Mouse (Mus musculus) forebrain, postnatal 0 days (tissue): ENCODE results near the gene Prss35. TPM values are rescaled to one million over a fixed set of nuclear protein-coding genes. Genes with fewer than 3 reads are reported as not detected.
A peak's percentile ranks its signal among the peaks of the same experiment; 100 is the strongest.

Source experiments
- ATAC-seq: fragments of 200-750 bp; cut with Nextera tagmentation; 2 replicates; pipeline ENCODE4 v1.8.0; 2017; ENCODE audit warnings: mild to moderate bottlenecking, moderate library complexity
- DNase-seq: peaks from one replicate; pipeline ENCODE4 v3.0.0-alpha.2; 2015
- H3K27ac ChIP-seq: fragments of 300-500 bp; sonication (generic); 2 replicates; pipeline ENCODE4 v1.5.1; 2014; ENCODE audit warnings: low read depth, mild to moderate bottlenecking, antibody characterized with exemption, low read length, moderate library complexity, mixed read lengths
- H3K27me3 ChIP-seq: fragments of 300-500 bp; sonication (generic); 2 replicates; pipeline ENCODE4 v1.6.1; 2014; ENCODE audit warnings: mild to moderate bottlenecking, low read length, mixed read lengths; ENCODE audit not compliant: insufficient read depth
- H3K36me3 ChIP-seq: fragments of 300-500 bp; sonication (generic); 2 replicates; pipeline ENCODE4 v1.6.1; 2014; ENCODE audit warnings: mild to moderate bottlenecking, moderate library complexity; ENCODE audit not compliant: insufficient read depth
- H3K4me1 ChIP-seq: fragments of 300-500 bp; sonication (generic); 2 replicates; pipeline ENCODE4 v1.6.1; 2014; ENCODE audit warnings: antibody characterized with exemption; ENCODE audit not compliant: insufficient read depth
- H3K4me2 ChIP-seq: fragments of 300-500 bp; sonication (generic); 2 replicates; pipeline ENCODE4 v1.6.1; 2014; ENCODE audit warnings: low read depth, mild to moderate bottlenecking, moderate library complexity
- H3K4me3 ChIP-seq: fragments of 300-500 bp; sonication (generic); 2 replicates; pipeline ENCODE4 v1.5.1; 2014; ENCODE audit warnings: low read depth, low read length, mixed read lengths
- H3K9ac ChIP-seq: fragments of 300-500 bp; sonication (generic); 2 replicates; pipeline ENCODE4 v1.6.1; 2014; ENCODE audit warnings: mild to moderate bottlenecking
- H3K9me3 ChIP-seq: fragments of 300-500 bp; sonication (generic); 2 replicates; pipeline ENCODE4 v1.6.1; 2016; ENCODE audit warnings: low read length
- CTCF ChIP-seq: sonication (generic); IDR thresholded peaks from 2 replicates; pipeline ENCODE4 v1.5.1; 2016; ENCODE audit warnings: antibody characterized with exemption, control low read depth, low read depth
- WGBS: fragments of 180-500 bp; shearing (Covaris S2); extraction: QIAGEN DNeasy Blood & Tissue Kit; methylation state at CpG from one replicate; pipeline ENCODE4 v1.1.7; 2014; 5-methylcytosine and 5-hydroxymethylcytosine counted together
- polyA plus RNA-seq: library from polyadenylated mRNA; unstranded; fragments of >200 nt; fragmentation: Nextera tagmentation; extraction: Ambion mirVana; gene quantifications from 2 replicates; pipeline ENCODE4 v1.2.1, GENCODE M21; 2015
- total RNA-seq: library from RNA; depleted of rRNA; stranded (reverse); fragments of >200 nt; gene quantifications from 2 replicates; pipeline ENCODE4 v1.2.3, GENCODE M21; 2014

Prss35 gene
- total and polyA plus RNA-seq, 2 experiments from 2014 or later = 2.8 to 3.9 TPM

GRCm38 (mm10) chr9:86717119-86717518 is 26.3 kb upstream of the Prss35 start:
- H3K4me1 ChIP-seq = no peaks in the 10 kb centered on the region
- no peak overlapping the region for H3K27ac ChIP-seq
- no peaks in the 10 kb centered on the region for H3K27me3 ChIP-seq
- 79% methylated on average over 5 of the region's 5 CpGs for WGBS
- ATAC-seq (no peak), DNase-seq (no peak)
- TF ChIP-seq CTCF = no peak
- H3K4me3 ChIP-seq = no peak overlapping the region
- H3K9me3 ChIP-seq = no peaks in the 10 kb centered on the region
- H3K9ac ChIP-seq = no peak overlapping the region
- H3K4me2 ChIP-seq = no peak overlapping the region
- H3K36me3 ChIP-seq = no peaks in the 10 kb centered on the region

GRCm38 (mm10) chr9:86720227-86720626 is 23.2 kb upstream of the Prss35 start:
- WGBS = 93% methylated on average over 5 of the region's 5 CpGs
- DNase-seq (no peak), ATAC-seq (no peak)
- Histone ChIP-seq H3K4me1 (no peaks in the 10 kb centered on the region), H3K36me3 (no peaks in the 10 kb centered on the region), H3K9ac (no peak overlapping the region), H3K9me3 (no peaks in the 10 kb centered on the region), H3K4me2 (no peak overlapping the region), H3K4me3 (no peak overlapping the region), H3K27ac (no peak overlapping the region), H3K27me3 (no peaks in the 10 kb centered on the region)
- no peak for TF ChIP-seq CTCF

GRCm38 (mm10) chr9:86720794-86721193 is 22.7 kb upstream of the Prss35 start:
- Histone ChIP-seq H3K4me3 (no peak overlapping the region), H3K9ac (no peak overlapping the region), H3K4me2 (no peak overlapping the region), H3K27me3 (no peaks in the 10 kb centered on the region), H3K27ac (no peak overlapping the region), H3K4me1 (no peaks in the 10 kb centered on the region; the same call in 1 of the 2 replicates), H3K9me3 (no peaks in the 10 kb centered on the region), H3K36me3 (no peaks in the 10 kb centered on the region)
- 86% methylated on average over 2 of the region's 2 CpGs for WGBS
- DNase-seq (no peak), ATAC-seq (no peak)
- no peak for TF ChIP-seq CTCF

GRCm38 (mm10) chr9:86725066-86725465 is 18.4 kb upstream of the Prss35 start:
- Histone ChIP-seq H3K4me3 (no peak overlapping the region), H3K4me1 (no peaks in the 10 kb centered on the region; the same call in 1 of the 2 replicates), H3K9ac (no peak overlapping the region), H3K9me3 (no peaks in the 10 kb centered on the region), H3K36me3 (no peaks in the 10 kb centered on the region), H3K27me3 (no peaks in the 10 kb centered on the region), H3K4me2 (no peak overlapping the region), H3K27ac (peak overlapping the region; percentile 69; the same call in 1 of the 2 replicates)
- ATAC-seq = no peak
- no peak for TF ChIP-seq CTCF
- DNase-seq = no peak
- whole genome bisulfite sequencing = 93% methylated on average over 4 of the region's 4 CpGs

- Histone ChIP-seq H3K9me3 (no peaks in the 10 kb centered on the region), H3K4me3 (no peak overlapping the region), H3K27ac (peak overlapping the region; percentile 69), H3K27me3 (no peaks in the 10 kb centered on the region), H3K4me2 (0 out of 2 replicates have a peak overlapping the region, but pooled peaks have one; percentile 8), H3K4me1 (no peaks in the 10 kb centered on the region; the same call in 1 of the 2 replicates), H3K9ac (no peak overlapping the region), H3K36me3 (no peaks in the 10 kb centered on the region)
- DNase-seq (peak; percentile 73), ATAC-seq (peak; percentile 93)
- no peak for TF ChIP-seq CTCF
- WGBS = 9% methylated on average over 7 of the region's 7 CpGs
Measured at GRCm38 (mm10) chr9:86725604-86726380, 17.7 kb upstream of the Prss35 start.

- H3K27me3 ChIP-seq = no peaks in the 10 kb centered on the region
- no peak overlapping the region for H3K4me3 ChIP-seq
- no peaks in the 10 kb centered on the region for H3K9me3 ChIP-seq
- H3K4me2 ChIP-seq = 0 out of 2 replicates have a peak overlapping the region, but pooled peaks have one; percentile 8
- H3K4me1 ChIP-seq = no peaks in the 10 kb centered on the region; the same call in 1 of the 2 replicates
- DNase-seq = no peak
- no peak overlapping the region for H3K9ac ChIP-seq
- no peak for TF ChIP-seq CTCF
- peak; percentile 15 for ATAC-seq
- WGBS = 59% methylated on average over 5 of the region's 5 CpGs
- H3K36me3 ChIP-seq = no peaks in the 10 kb centered on the region
- peak overlapping the region; percentile 69 for H3K27ac ChIP-seq
Measured at GRCm38 (mm10) chr9:86726381-86726720, 17.1 kb upstream of the Prss35 start.

GRCm38 (mm10) chr9:86728214-86728814 is 15.1 kb upstream of the Prss35 start:
- Histone ChIP-seq H3K4me3 (no peak overlapping the region), H3K9me3 (no peaks in the 10 kb centered on the region), H3K9ac (no peak overlapping the region), H3K4me1 (no peaks in the 10 kb centered on the region; the same call in 1 of the 2 replicates), H3K36me3 (no peaks in the 10 kb centered on the region), H3K27ac (no peak overlapping the region), H3K27me3 (no peaks in the 10 kb centered on the region), H3K4me2 (no peak overlapping the region)
- ATAC-seq = no peak
- DNase-seq = no peak
- no peak for TF ChIP-seq CTCF
- WGBS = 70% methylated on average over 10 of the region's 10 CpGs
